Mouse (Mus musculus): ENCODE results near the gene Herc1.

Herc1 gene

GRCm38 (mm10) chr9:66518251-66518650 lies 168.0 kb downstream of the Herc1 start:
- DNase-seq (ENCODE audit: low read depth, low spot score), result no peak

DNA sequence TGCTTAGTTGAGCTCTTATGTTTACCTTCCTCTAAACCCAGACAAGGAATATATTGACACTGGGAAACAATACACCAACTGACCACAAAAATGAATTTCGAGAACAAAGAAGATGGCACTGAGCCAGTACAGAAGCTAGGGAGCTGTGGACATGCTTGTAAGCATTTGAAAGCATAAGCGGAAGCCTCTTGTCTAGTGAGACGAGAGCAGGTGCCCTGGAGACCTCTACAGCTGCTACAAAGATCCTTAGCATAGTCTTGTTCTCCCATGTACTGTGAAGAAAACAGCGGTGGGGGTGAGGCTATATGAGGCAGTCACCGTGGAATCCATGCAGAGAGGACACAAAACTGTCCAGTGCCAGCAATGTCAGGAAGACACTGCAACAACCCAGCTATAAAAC lies 168.7 kb downstream of the Herc1 start:
- no peak for DNase-seq (ENCODE audit: low read depth, low spot score)

- DNase-seq (ENCODE audit: low read depth, low spot score), result no peak
Measured at GRCm38 (mm10) chr9:66520299-66520698, 170.0 kb downstream of the Herc1 start.

GRCm38 (mm10) chr9:66521595-66521994 lies 171.3 kb downstream of the Herc1 start:
- DNase-seq (ENCODE audit: low read depth, low spot score), result no peak

DNA sequence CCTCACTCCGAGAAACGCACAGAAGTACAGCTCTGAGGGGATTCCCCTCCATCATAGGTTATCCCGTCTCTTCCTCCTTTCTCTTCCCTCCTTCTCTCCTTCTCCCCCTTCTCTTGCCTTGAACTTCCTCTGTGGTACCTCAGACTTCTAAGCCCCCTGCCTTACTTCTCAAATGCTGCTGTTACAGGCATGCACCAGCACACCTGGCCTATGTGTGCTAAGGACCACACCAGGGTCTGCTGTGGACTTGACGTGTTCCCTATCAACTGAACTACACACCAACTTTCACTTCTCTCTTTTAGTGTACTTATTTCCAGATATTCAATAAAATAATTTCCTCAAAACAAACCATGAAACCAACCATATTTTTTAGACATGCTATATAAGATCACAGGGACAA lies 192.5 kb downstream of the Herc1 start:
- DNase-seq (ENCODE audit: low read depth, low spot score), result no peak

Data from telencephalon, adult 2 months (tissue).